Mouse (Mus musculus): Measurements from ENCODE around the gene Olfr380.

Olfr380 gene

DNA sequence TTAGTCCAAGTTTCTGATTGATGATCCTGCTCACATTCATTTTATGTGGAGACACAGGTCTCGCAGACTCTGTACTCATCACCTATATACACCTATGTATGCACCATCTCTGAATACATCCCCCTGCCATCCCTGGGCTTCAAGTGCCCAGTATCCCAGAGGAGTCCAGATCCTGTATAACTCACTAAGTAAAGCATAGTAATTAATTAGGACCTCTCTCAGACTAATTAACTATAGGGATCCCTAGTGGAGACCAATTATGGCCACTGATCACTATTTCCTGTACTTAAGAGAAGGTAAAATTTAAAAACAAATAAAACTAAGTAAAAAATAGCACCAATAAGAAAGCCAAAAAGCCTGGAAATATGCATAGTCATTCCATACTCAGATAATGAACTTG is at the start of gene Olfr380:
TSS of gene Olfr380 (minus strand) at position 101 of the 400 bp plus-strand sequence.
- no peak for DNase-seq

DNA sequence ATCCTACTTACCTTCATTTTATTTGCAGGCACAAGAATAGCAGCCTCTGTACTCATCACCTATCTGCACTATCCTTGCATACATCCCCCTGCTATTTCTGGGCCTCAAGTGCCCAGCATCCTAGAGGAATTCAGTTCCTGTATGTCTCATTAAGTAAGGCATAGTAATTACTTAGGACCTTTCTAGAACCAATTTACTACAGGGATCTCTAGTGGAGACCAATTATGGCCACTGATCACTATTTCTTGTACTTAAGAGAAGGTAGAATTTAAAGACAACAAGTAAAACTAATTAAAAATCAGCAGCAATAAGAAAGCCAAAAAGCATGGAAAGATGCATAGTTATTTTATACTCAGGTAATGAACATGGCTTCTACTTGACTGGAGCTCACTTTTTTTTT is 34.2 kb upstream of the Olfr380 start, which contains the start of gene Olfr381:
TSS of gene Olfr381 (minus strand) at position 101 of the 400 bp plus-strand sequence.
- DNase-seq: no peak

DNA sequence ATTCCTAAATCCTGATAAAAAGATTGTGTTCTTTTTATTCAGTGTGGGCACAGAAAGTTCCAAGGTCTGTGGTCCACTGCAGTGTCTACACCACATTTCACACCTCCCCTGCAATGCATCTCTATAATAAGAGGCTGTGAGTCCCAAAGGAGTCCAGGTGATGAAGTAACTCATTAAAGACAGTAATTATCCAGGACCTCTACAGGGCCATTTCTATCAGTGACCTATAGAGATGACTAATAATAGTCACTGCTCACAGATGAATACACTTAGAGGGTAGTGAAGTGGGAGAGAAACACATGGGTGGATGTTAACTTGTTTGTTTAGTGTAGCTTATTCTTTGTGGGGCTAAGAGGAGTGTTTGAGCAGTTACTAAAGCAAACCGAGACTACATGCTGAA is 28.9 kb downstream of the Olfr380 start, which contains the start of gene Olfr378:
TSS of gene Olfr378 (minus strand) at position 101 of the 400 bp plus-strand sequence.
- no peak for DNase-seq
